Mouse (Mus musculus): ENCODE data around the gene Arhgap11a. TPM values are rescaled to one million over a fixed set of nuclear protein-coding genes. Genes with fewer than 3 reads are reported as not detected.

The Arhgap11a gene
- 1 to 10 TPM; 4.9 to 5.6 TPM for total RNA-seq (2023)

GRCm38 (mm10) chr2:113848245-113849121 lies at the start of gene Arhgap11a:
TSS of gene Arhgap11a (minus strand) at chr2:113848661.

GRCm38 (mm10) chr2:113828943-113829882 lies 19.2 kb downstream of the Arhgap11a start, which contains the start of gene Scg5:
TSS of gene Scg5 (minus strand) at chr2:113829121.

Other genes starting within 250 kb of the Arhgap11a start
- not detected for gene Grem1, start 90.0 kb downstream of the Arhgap11a start, total RNA-seq (2023)
- gene Scg5, start 19.5 kb downstream of the Arhgap11a start, total RNA-seq (2023): 10 to 100 TPM; 16.0 to 17.2 TPM
- not detected for gene Gjd2, start 165.0 kb upstream of the Arhgap11a start, total RNA-seq (2023)
- not detected for gene Actc1, start 204.9 kb upstream of the Arhgap11a start, total RNA-seq (2023)